Mouse (Mus musculus) ES-E14 (cell line): ENCODE data around the gene Nkiras2. TPM values are rescaled to one million over a fixed set of nuclear protein-coding genes. Genes with fewer than 3 reads are reported as not detected.
"Not testable (repeated sequence)": the region's sequence is repeated elsewhere in the genome, so short reads cannot be mapped to it uniquely, and the experiment has no call there.

ENCODE experiments used
- DNase-seq: peaks from one replicate; pipeline ENCODE4 v3.0.0-alpha.2; 2013; ENCODE audit warnings: low read depth, low spot score
- H3K27ac ChIP-seq: 2 replicates; pipeline ENCODE4 v1.5.1; 2012; ENCODE audit warnings: low read depth, mild to moderate bottlenecking, low read length, moderate library complexity, mixed read lengths; ENCODE audit not compliant: poor library complexity, insufficient read depth, severe bottlenecking
- H3K36me3 ChIP-seq: 2 replicates; pipeline ENCODE4 v1.6.1; 2012; ENCODE audit warnings: mild to moderate bottlenecking, low read length, moderate library complexity, mixed read lengths; ENCODE audit not compliant: control insufficient read depth, poor library complexity, insufficient read depth, severe bottlenecking
- H3K4me1 ChIP-seq, 2 experiments: fragments of 150-350 bp in 1 of 2; sonication (generic) in 1 of 2; 2 replicates each; pipeline ENCODE4 v1.6.1; 2012; ENCODE audit warnings: low read length in 2 of 2, mild to moderate bottlenecking in 1 of 2, mixed read lengths in 1 of 2; ENCODE audit not compliant: control insufficient read depth in 2 of 2, insufficient read depth in 2 of 2, poor library complexity in 1 of 2
- H3K4me3 ChIP-seq, 2 experiments: fragments of 150-350 bp in 1 of 2; sonication (generic) in 1 of 2; 2 replicates each; pipeline ENCODE4 v1.5.1; 2012; ENCODE audit warnings: low read length in 2 of 2, low read depth in 1 of 2, mild to moderate bottlenecking in 1 of 2, mixed read lengths in 1 of 2; ENCODE audit not compliant: insufficient read depth in 1 of 2, poor library complexity in 1 of 2, severe bottlenecking in 1 of 2
- H3K9ac ChIP-seq: 2 replicates; pipeline ENCODE4 v1.6.1; 2012; ENCODE audit warnings: low read depth, mild to moderate bottlenecking, low read length, mixed read lengths; ENCODE audit not compliant: poor library complexity, insufficient read depth, severe bottlenecking
- H3K9me3 ChIP-seq: fragments of 150-350 bp; sonication (generic); 2 replicates; pipeline ENCODE4 v1.6.1; 2012; ENCODE audit warnings: low read depth, mild to moderate bottlenecking, low read length; ENCODE audit not compliant: control insufficient read depth, insufficient read depth
- CHD2 ChIP-seq: IDR thresholded peaks from 2 replicates; pipeline ENCODE4 v1.6.1; 2014; ENCODE audit warnings: mild to moderate bottlenecking, low read depth, low read length, inconsistent platforms
- HCFC1 ChIP-seq: IDR thresholded peaks from 2 replicates; pipeline ENCODE4 v1.6.1; 2012; ENCODE audit warnings: low read length, inconsistent platforms, borderline replicate concordance; ENCODE audit not compliant: insufficient read depth
- MAFK ChIP-seq: IDR thresholded peaks from 2 replicates; pipeline ENCODE4 v1.6.1; 2014; ENCODE audit warnings: mild to moderate bottlenecking, low read depth, low read length, inconsistent platforms; ENCODE audit not compliant: insufficient read depth
- ZC3H11A ChIP-seq: IDR thresholded peaks from 2 replicates; pipeline ENCODE4 v1.6.1; 2012; ENCODE audit warnings: low read depth, mild to moderate bottlenecking, inconsistent platforms, low read length, borderline replicate concordance
- ZNF384 ChIP-seq: IDR thresholded peaks from 2 replicates; pipeline ENCODE4 v1.6.1; 2012; ENCODE audit warnings: low read depth, low read length, inconsistent platforms
- in situ Hi-C, 2 experiments: fragments of 600-800 bp; cut with MboI; formaldehyde crosslinking; loops; one replicate each; pipeline ENCODE4 v1.15.1; 2025; ENCODE audit warnings: low sequenced_read_pairs in 2 of 2, inconsistent platforms in 1 of 2; ENCODE audit not compliant: unreplicated experiment in 2 of 2
- total RNA-seq: library from RNA; depleted of rRNA; stranded (reverse); fragments of 300-350 nt; gene quantifications from 2 replicates; pipeline ENCODE4 v1.2.3, GENCODE M21; 2012

Nkiras2 gene
- total RNA-seq, 1 experiment = 30.7 TPM

DNA sequence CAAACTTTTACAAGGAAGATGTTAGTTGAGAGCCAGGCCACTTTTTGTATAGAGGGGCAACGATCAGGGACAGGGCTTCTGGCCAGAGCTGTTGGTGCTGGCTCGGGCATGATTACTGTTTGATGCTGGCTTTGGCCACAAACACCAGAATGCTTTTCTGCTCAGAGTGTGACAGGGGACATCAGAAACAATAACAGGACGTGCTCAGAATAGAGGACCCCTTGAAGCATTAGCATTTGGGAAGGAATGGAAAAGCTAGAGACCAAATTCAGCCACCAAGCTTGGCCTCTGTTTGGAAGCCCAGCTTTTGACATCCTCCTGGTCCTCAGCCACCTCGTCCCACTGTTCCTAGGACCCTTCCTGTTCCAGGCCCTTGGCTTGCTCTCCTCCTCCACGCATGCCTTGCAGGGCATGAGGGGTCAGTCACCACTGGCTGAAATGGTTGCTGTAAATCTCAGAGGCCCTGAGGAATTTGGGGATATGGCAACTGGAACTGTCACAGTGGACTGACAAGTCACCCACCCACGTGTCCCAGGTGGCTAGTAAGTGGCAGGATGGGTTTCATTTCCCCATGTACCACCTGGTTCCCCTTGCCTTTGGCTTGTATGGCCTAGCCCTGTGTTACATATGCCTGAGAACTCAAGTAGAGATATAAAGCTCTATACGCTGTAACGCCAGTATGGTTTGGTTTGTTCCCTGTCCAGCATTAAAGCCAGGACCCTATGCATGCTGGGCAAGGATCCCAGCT lies 41.0 kb upstream of the Nkiras2 start:
- H3K27ac ChIP-seq = no peak overlapping the region
- in situ Hi-C loops = no loop called here
- H3K9me3 ChIP-seq = no peaks in the 10 kb centered on the region
- H3K4me3 ChIP-seq = no peak overlapping the region
- peaks cover 43% of the 10 kb centered on the region for H3K36me3 ChIP-seq
- H3K9ac ChIP-seq = no peak overlapping the region
- DNase-seq = no peak
- no peak for TF ChIP-seq ZC3H11A
- no peak for TF ChIP-seq ZNF384
- TF ChIP-seq MAFK = no peak
- TF ChIP-seq HCFC1 = no peak
- no peak for TF ChIP-seq CHD2
- peaks cover 0 to 8% of the 10 kb centered on the region in 2 experiments; a peak in 2 of 4 replicates for H3K4me1 ChIP-seq

DNA sequence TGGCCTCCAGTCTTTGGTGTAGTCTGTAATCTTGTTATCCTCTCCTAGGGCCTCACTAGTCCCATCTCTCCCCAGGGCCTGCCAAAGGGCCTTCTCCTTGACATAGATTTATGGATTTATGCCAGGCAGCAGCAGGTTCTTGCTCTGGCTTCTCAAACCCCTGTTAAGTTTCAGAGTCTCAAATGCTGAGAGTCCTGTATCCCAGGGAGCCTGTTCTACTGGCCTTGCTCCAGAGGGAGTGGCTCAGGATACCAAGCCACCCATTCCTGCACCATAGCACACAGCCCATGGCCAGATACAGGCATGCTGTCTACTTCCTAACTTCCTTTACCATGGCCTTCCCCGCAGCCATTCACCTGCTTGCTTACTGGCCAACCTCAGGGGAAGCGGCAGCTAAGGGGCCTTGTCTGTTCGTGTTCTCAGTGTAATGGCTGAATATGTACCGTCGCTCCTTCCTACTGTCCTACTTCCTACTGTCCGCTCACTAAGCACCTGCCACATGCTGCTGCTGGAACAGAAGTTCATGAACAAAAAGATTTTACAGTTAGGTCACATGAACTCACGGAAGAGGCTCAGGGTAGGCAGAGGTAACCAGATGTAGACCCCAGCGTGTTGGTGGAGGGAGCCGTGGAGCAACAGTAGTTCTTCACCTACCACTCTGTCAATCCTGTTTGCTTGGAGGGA lies 39.8 kb upstream of the Nkiras2 start:
- TF ChIP-seq HCFC1 (no peak), ZNF384 (no peak), ZC3H11A (no peak), MAFK (no peak), CHD2 (no peak)
- Histone ChIP-seq H3K9ac (no peak overlapping the region), H3K27ac (no peak overlapping the region), H3K4me3 (no peak overlapping the region), H3K4me1 (peaks cover 0 to 8% of the 10 kb centered on the region in 2 experiments; a peak in 2 of 4 replicates), H3K9me3 (no peaks in the 10 kb centered on the region), H3K36me3 (peaks cover 54% of the 10 kb centered on the region)
- no peak for DNase-seq
- in situ Hi-C loops = no loop called here

DNA sequence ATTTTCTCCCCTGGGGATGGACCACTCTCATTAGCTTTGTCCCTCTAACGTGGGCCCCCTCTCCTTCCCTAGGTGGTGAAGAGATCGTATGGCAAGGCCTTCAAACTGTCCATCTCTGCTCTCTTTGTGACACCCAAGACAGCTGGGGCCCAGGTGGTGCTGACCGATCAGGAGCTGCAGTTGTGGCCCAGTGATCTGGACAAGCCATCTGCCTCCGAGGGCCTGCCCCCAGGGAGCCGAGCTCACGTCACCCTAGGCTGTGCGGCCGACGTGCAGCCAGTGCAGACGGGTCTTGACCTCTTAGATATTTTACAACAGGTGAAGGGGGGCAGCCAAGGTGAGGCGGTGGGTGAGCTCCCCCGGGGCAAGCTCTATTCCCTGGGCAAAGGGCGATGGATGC lies 38.8 kb upstream of the Nkiras2 start:
- in situ Hi-C loops = no loop called here
- DNase-seq = no peak
- TF ChIP-seq MAFK (no peak), ZNF384 (no peak), HCFC1 (no peak), CHD2 (no peak), ZC3H11A (no peak)
- Histone ChIP-seq H3K36me3 (peaks cover 64% of the 10 kb centered on the region), H3K4me3 (no peak overlapping the region), H3K9ac (no peak overlapping the region), H3K27ac (no peak overlapping the region), H3K4me1 (peaks cover 0 to 8% of the 10 kb centered on the region in 2 experiments; a peak in 2 of 4 replicates), H3K9me3 (no peaks in the 10 kb centered on the region)

DNA sequence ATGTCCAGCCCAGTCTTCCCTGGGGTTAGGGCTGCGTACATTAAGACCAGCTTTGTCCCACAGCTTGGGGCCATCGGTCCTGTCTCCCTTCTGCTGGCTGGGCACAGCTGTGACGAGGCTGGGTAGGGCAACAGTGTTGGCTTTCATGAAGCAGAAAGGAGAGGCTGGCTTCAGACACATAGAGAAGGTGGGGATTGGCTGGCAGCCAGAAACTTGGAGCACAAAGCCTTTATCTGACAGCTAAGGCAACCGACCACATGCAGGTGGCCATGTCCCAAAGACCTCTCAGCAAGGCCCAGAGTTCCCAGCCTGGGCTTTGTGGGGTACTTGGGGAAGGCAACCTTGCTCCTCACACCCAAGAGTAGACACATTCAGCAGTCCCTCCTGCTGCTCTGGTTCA lies 37.3 kb upstream of the Nkiras2 start:
- Histone ChIP-seq H3K9ac (no peak overlapping the region), H3K27ac (no peak overlapping the region), H3K4me3 (no peak overlapping the region), H3K36me3 (peaks cover 75% of the 10 kb centered on the region), H3K9me3 (no peaks in the 10 kb centered on the region), H3K4me1 (no peaks in the 10 kb centered on the region)
- no peak for TF ChIP-seq CHD2
- TF ChIP-seq MAFK = no peak
- TF ChIP-seq ZNF384 = no peak
- no peak for TF ChIP-seq ZC3H11A
- TF ChIP-seq HCFC1 = no peak
- in situ Hi-C loops = no loop called here
- DNase-seq = no peak

DNA sequence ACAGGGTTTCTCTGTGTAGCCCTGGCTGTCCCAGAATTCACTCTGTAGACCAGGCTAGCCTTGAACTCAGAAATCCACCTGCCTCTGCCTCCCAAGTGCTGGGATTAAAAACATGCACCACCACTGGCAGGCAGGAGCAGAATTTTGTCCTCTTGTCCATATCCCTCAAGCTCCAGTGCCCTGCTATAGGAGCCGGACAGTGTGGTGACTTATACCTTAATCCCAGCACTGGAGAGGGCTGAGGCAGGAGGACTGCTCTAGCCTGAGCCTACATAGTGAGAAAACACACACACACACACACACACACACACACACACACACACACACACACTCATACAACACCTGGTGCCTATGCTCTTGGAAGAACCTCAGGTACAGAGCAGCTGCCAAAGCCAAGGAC lies 36.6 kb upstream of the Nkiras2 start:
- H3K9me3 ChIP-seq, DNase-seq, H3K9ac ChIP-seq, H3K4me3 ChIP-seq, H3K27ac ChIP-seq, H3K4me1 ChIP-seq, in situ Hi-C loops: not testable (repeated sequence)
- H3K36me3 ChIP-seq = peaks cover 79% of the 10 kb centered on the region
